Mouse (Mus musculus): ENCODE data around the gene Cic.
A peak's percentile ranks its signal among the peaks of the same experiment; 100 is the strongest.
"Not testable (repeated sequence)": the region's sequence is repeated elsewhere in the genome, so short reads cannot be mapped to it uniquely, and the experiment has no call there.

Gene Cic

GRCm38 (mm10) chr7:25243361-25243760 is 24.1 kb upstream of the Cic start:
- DNase-seq (ENCODE audit: low read depth, low spot score) = no peak

- no peak for DNase-seq (ENCODE audit: low read depth, low spot score)
Measured at GRCm38 (mm10) chr7:25244562-25245369, 22.7 kb upstream of the Cic start.

GRCm38 (mm10) chr7:25246079-25246758 is 21.3 kb upstream of the Cic start:
- DNase-seq (ENCODE audit: low read depth, low spot score) = no peak

- no peak for DNase-seq (ENCODE audit: low read depth, low spot score)
Measured at GRCm38 (mm10) chr7:25246759-25247137, 20.8 kb upstream of the Cic start.

- DNase-seq (ENCODE audit: low read depth, low spot score) = no peak
Measured at GRCm38 (mm10) chr7:25247498-25247897, 20.0 kb upstream of the Cic start.

- peak; percentile 50 for DNase-seq (ENCODE audit: low read depth, low spot score)
Measured at GRCm38 (mm10) chr7:25248018-25248647, 19.4 kb upstream of the Cic start.

- DNase-seq (ENCODE audit: low read depth, low spot score) = no peak
Measured at GRCm38 (mm10) chr7:25248846-25249313, 18.6 kb upstream of the Cic start.

- peak; percentile 86 for DNase-seq (ENCODE audit: low read depth, low spot score)
Measured at GRCm38 (mm10) chr7:25249314-25250140, 18.0 kb upstream of the Cic start.

- peak; percentile 95 for DNase-seq (ENCODE audit: low read depth, low spot score)
Measured at GRCm38 (mm10) chr7:25250141-25250972, 17.1 kb upstream of the Cic start, which contains the start of gene Erf. Erf (minus strand) TSS chr7:25250761.

- peak; percentile 90 for DNase-seq (ENCODE audit: low read depth, low spot score)
Measured at GRCm38 (mm10) chr7:25251071-25251791, 16.3 kb upstream of the Cic start.

GRCm38 (mm10) chr7:25251822-25252221 is 15.7 kb upstream of the Cic start:
- no peak for DNase-seq (ENCODE audit: low read depth, low spot score)

GRCm38 (mm10) chr7:25261896-25262295 is 5.6 kb upstream of the Cic start:
- DNase-seq (ENCODE audit: low read depth, low spot score) = no peak

GRCm38 (mm10) chr7:25263968-25264870 is 3.3 kb upstream of the Cic start:
- peak; percentile 96 for DNase-seq (ENCODE audit: low read depth, low spot score)

GRCm38 (mm10) chr7:25265743-25266142 is 1.8 kb upstream of the Cic start:
- DNase-seq (ENCODE audit: low read depth, low spot score) = not testable (repeated sequence)

GRCm38 (mm10) chr7:25266180-25266962 is 1.1 kb upstream of the Cic start:
- no peak for DNase-seq (ENCODE audit: low read depth, low spot score)

GRCm38 (mm10) chr7:25267751-25268463 is 403 bp downstream of the Cic start:
- DNase-seq (ENCODE audit: low read depth, low spot score) = peak; percentile 100

GRCm38 (mm10) chr7:25268588-25268987 is 1.1 kb downstream of the Cic start:
- DNase-seq (ENCODE audit: low read depth, low spot score) = no peak

Measured in ES-CJ7 (cell line).